Mouse (Mus musculus) E14TG2a.4 (cell line): Measurements from ENCODE around the gene Gm17334.

Experiments
- CTCF ChIP-seq: conservative IDR thresholded peaks from 2 replicates; pipeline ENCODE4 v1.5.1; 2014; ENCODE audit warnings: low read length
- NANOG ChIP-seq: IDR thresholded peaks from 2 replicates; pipeline ENCODE4 v1.6.1; 2014; ENCODE audit warnings: borderline replicate concordance, low read length, mixed read lengths
- POU5F1 ChIP-seq: IDR thresholded peaks from 2 replicates; pipeline ENCODE4 v1.6.1; 2014; ENCODE audit warnings: low read length, borderline replicate concordance

GRCm38 (mm10) chr11:53800975-53801374 is 28.0 kb upstream of the Gm17334 start:
- no peak for TF ChIP-seq CTCF
- TF ChIP-seq NANOG, result no peak
- TF ChIP-seq POU5F1, result no peak
